14 mouse cellular contexts compared by ENCODE assay signal in genomic region chr5:132186659-132187058, GRCm38 (mm10).
DNase-seq lines count a peak whose midpoint lies in the region; ATAC-seq and TF ChIP-seq lines count a peak whose summit lies in the region.
"Had no signal": no experiment of that assay in that cellular context is flagged by ENCODE, and none has a peak within 500 bp of the region (broad histone marks: within the 10 kb centered on the region; RNA-seq: fewer than 3 reads in every experiment).

No protein-coding gene starts in this region.

- H3K9ac ChIP-seq in heart, embryonic 12.5 days, result no peak overlapping the region
- H3K9ac ChIP-seq in kidney, embryonic 15.5 days, result no peak overlapping the region
- H3K9ac ChIP-seq in embryonic facial prominence, embryonic 12.5 days, result no peak overlapping the region
- H3K9ac ChIP-seq in hindbrain, postnatal 0 days (replicated peaks; ENCODE audit: low read length), result no peak overlapping the region
- H3K9ac ChIP-seq: hindbrain, embryonic 15.5 days had no signal

- H3K27me3 ChIP-seq in heart, embryonic 12.5 days (replicated peaks), result no peaks in the 10 kb centered on the region
- H3K27me3 ChIP-seq in heart, embryonic 10.5 days (ENCODE audit: insufficient read depth, poor library complexity, severe bottlenecking), result no peaks in the 10 kb centered on the region
- H3K27me3 ChIP-seq in kidney, embryonic 15.5 days, result no peaks in the 10 kb centered on the region
- H3K27me3 ChIP-seq in embryonic facial prominence, embryonic 12.5 days, result no peaks in the 10 kb centered on the region
- H3K27me3 ChIP-seq in hindbrain, postnatal 0 days (ENCODE audit: insufficient read depth, low read length), result no peaks in the 10 kb centered on the region
- H3K27me3 ChIP-seq: hindbrain, embryonic 15.5 days; megakaryocyte, embryonic 14.5 days had no signal

- H3K4me3 ChIP-seq in heart, embryonic 12.5 days, result no peak overlapping the region
- no peak overlapping the region for H3K4me3 ChIP-seq in heart, embryonic 10.5 days
- no peak overlapping the region for H3K4me3 ChIP-seq in kidney, embryonic 15.5 days (replicated peaks)
- H3K4me3 ChIP-seq in embryonic facial prominence, embryonic 12.5 days, result no peak overlapping the region
- H3K4me3 ChIP-seq in hindbrain, postnatal 0 days (ENCODE audit: low read length), result no peak overlapping the region
- H3K4me3 ChIP-seq: hindbrain, embryonic 15.5 days; megakaryocyte, embryonic 14.5 days had no signal

- H3K4me2 ChIP-seq in heart, embryonic 12.5 days, result 0 out of 2 replicates have a peak overlapping the region, but pooled peaks have one; percentile 21
- H3K4me2 ChIP-seq in kidney, embryonic 15.5 days, result peak overlapping the region; percentile 37
- peak overlapping the region; percentile 29 for H3K4me2 ChIP-seq in embryonic facial prominence, embryonic 12.5 days (replicated peaks)
- 0 out of 2 replicates have a peak overlapping the region, but pooled peaks have one; percentile 3 for H3K4me2 ChIP-seq in hindbrain, postnatal 0 days (ENCODE audit: low read depth, low read length)

- 47% methylated on average over 3 of the region's 3 CpGs for WGBS in heart, embryonic 12.5 days
- WGBS in heart, embryonic 10.5 days, result 37% methylated on average over 3 of the region's 3 CpGs
- 10% methylated on average over 3 of the region's 3 CpGs for WGBS in kidney, embryonic 15.5 days
- WGBS in embryonic facial prominence, embryonic 12.5 days, result 12% methylated on average over 3 of the region's 3 CpGs
- WGBS in hindbrain, postnatal 0 days, result 51% methylated on average over 3 of the region's 3 CpGs

- ATAC-seq in heart, embryonic 12.5 days (ENCODE audit: insufficient number of reproducible peaks, low FRiP score), result no peak
- ATAC-seq in kidney, embryonic 15.5 days (replicated peaks; ENCODE audit: low FRiP score), result no peak
- ATAC-seq in embryonic facial prominence, embryonic 12.5 days (ENCODE audit: insufficient number of reproducible peaks, insufficient read depth, low FRiP score, low TSS enrichment), result no peak
- no peak for ATAC-seq in hindbrain, postnatal 0 days
- ATAC-seq: activated CD4-positive, CD25-positive, alpha-beta regulatory T cell, adult 4 months had no signal

- H3K9me3 ChIP-seq in heart, embryonic 12.5 days (replicated peaks), result no peaks in the 10 kb centered on the region
- H3K9me3 ChIP-seq in heart, embryonic 10.5 days, result no peaks in the 10 kb centered on the region
- no peaks in the 10 kb centered on the region for H3K9me3 ChIP-seq in kidney, embryonic 15.5 days (replicated peaks)
- H3K9me3 ChIP-seq in embryonic facial prominence, embryonic 12.5 days, result no peaks in the 10 kb centered on the region
- H3K9me3 ChIP-seq in hindbrain, postnatal 0 days (ENCODE audit: low read length), result no peaks in the 10 kb centered on the region
- H3K9me3 ChIP-seq: hindbrain, embryonic 15.5 days; megakaryocyte, embryonic 14.5 days had no signal

- no peaks in the 10 kb centered on the region for H3K36me3 ChIP-seq in heart, embryonic 12.5 days
- no peaks in the 10 kb centered on the region for H3K36me3 ChIP-seq in heart, embryonic 10.5 days
- H3K36me3 ChIP-seq in kidney, embryonic 15.5 days, result no peaks in the 10 kb centered on the region
- H3K36me3 ChIP-seq in embryonic facial prominence, embryonic 12.5 days, result no peaks in the 10 kb centered on the region
- no peaks in the 10 kb centered on the region for H3K36me3 ChIP-seq in hindbrain, postnatal 0 days (ENCODE audit: insufficient read depth, low read length)
- H3K36me3 ChIP-seq: hindbrain, embryonic 15.5 days had no signal

- H3K4me1 ChIP-seq in heart, embryonic 12.5 days (replicated peaks), result peaks cover 43% of the 10 kb centered on the region
- H3K4me1 ChIP-seq in heart, embryonic 10.5 days, result peaks cover 35% of the 10 kb centered on the region
- H3K4me1 ChIP-seq in kidney, embryonic 15.5 days, result peaks cover 65% of the 10 kb centered on the region
- peaks cover 60% of the 10 kb centered on the region for H3K4me1 ChIP-seq in embryonic facial prominence, embryonic 12.5 days
- peaks cover 10% of the 10 kb centered on the region; the same call in 1 of the 2 replicates for H3K4me1 ChIP-seq in hindbrain, postnatal 0 days (ENCODE audit: insufficient read depth, low read length)
- H3K4me1 ChIP-seq: megakaryocyte, embryonic 14.5 days had no signal

- H3K27ac ChIP-seq in heart, embryonic 12.5 days (ENCODE audit: poor library complexity, severe bottlenecking), result 0 out of 2 replicates have a peak overlapping the region, but pooled peaks have one; percentile 40
- no peak overlapping the region for H3K27ac ChIP-seq in heart, embryonic 10.5 days
- peak overlapping the region; percentile 76 for H3K27ac ChIP-seq in kidney, embryonic 15.5 days
- peak overlapping the region; percentile 67; the same call in 1 of the 2 replicates for H3K27ac ChIP-seq in embryonic facial prominence, embryonic 12.5 days
- H3K27ac ChIP-seq in hindbrain, postnatal 0 days, result no peak overlapping the region

- TF ChIP-seq CTCF in hindbrain, postnatal 0 days (IDR thresholded peaks at IDR 0.05; ENCODE audit: low read depth), result no peak

- no peak for DNase-seq in heart, embryonic 10.5 days (ENCODE audit: low spot score)
- DNase-seq in kidney, postnatal 25 days, result no peak
- DNase-seq in hindbrain, postnatal 0 days (ENCODE audit: low spot score), result no peak
- no peak for DNase-seq in cerebellum, adult 11 months
- DNase-seq: cerebellum, adult 2 months; left cerebral cortex, postnatal 4 days; lung, adult 2 months; thymus, postnatal 14 days had no signal

Comparison
In these comparisons a context has a peak if more than half of its experiments do, and no peak if none do; other contexts are left out.
1. H3K27ac ChIP-seq: peak in heart, embryonic 12.5 days (single experiment), kidney, embryonic 15.5 days (single experiment) and embryonic facial prominence, embryonic 12.5 days (single experiment); none in heart, embryonic 10.5 days (single experiment) and hindbrain, postnatal 0 days (single experiment).
2. Peak in every context shown above with its lines, with median percentiles within 50 percentile points of each other: H3K4me2 ChIP-seq.